ENCODE assay signal across 17 mouse cellular contexts in genomic region chr6:117801801-117802200, GRCm38 (mm10).
"Had no signal": no experiment of that assay in that cellular context is flagged by ENCODE, and none has a peak within 500 bp of the region (broad histone marks: within the 10 kb centered on the region; RNA-seq: fewer than 3 reads in every experiment).

No protein-coding gene starts in this region.

- ATAC-seq: liver, postnatal 0 days had no signal

- H3K27me3 ChIP-seq: kidney, embryonic 15.5 days; limb, embryonic 12.5 days; liver, embryonic 13.5 days; lung, embryonic 15.5 days; neural tube, embryonic 13.5 days had no signal

- H3K4me1 ChIP-seq: kidney, embryonic 15.5 days; limb, embryonic 12.5 days; liver, embryonic 13.5 days; lung, embryonic 15.5 days; neural tube, embryonic 13.5 days had no signal

- H3K9me3 ChIP-seq: kidney, embryonic 15.5 days; limb, embryonic 12.5 days; liver, embryonic 13.5 days; lung, embryonic 15.5 days; neural tube, embryonic 13.5 days had no signal

- H3K4me3 ChIP-seq: kidney, embryonic 15.5 days; left cerebral cortex, adult 2 months; limb, embryonic 12.5 days; liver, embryonic 13.5 days; lung, embryonic 15.5 days; neural tube, embryonic 13.5 days had no signal

- DNase-seq: kidney, postnatal 25 days; liver; liver, embryonic 13.5 days; liver, postnatal 0 days; lung, postnatal 14 days; midbrain, embryonic 14.5 days; retina, postnatal 1 day; right cerebral cortex, postnatal 4 days; spleen, adult 18-20 months; thymus, adult 18-20 months; thymus, postnatal 14 days had no signal

- H3K9ac ChIP-seq: kidney, embryonic 15.5 days; limb, embryonic 12.5 days; liver, embryonic 13.5 days; liver, postnatal 0 days; lung, embryonic 15.5 days; neural tube, embryonic 13.5 days had no signal

- H3K36me3 ChIP-seq: kidney, embryonic 15.5 days; limb, embryonic 12.5 days; liver, embryonic 13.5 days; lung, embryonic 15.5 days; neural tube, embryonic 13.5 days had no signal

- H3K4me2 ChIP-seq: kidney, embryonic 15.5 days; limb, embryonic 12.5 days; liver, embryonic 13.5 days; lung, embryonic 15.5 days; neural tube, embryonic 13.5 days had no signal

- H3K27ac ChIP-seq: kidney, embryonic 15.5 days; left cerebral cortex, adult 2 months; limb, embryonic 12.5 days; liver, embryonic 13.5 days; lung, embryonic 15.5 days; macrophage; neural tube, embryonic 13.5 days had no signal
